Mouse (Mus musculus) splenic B cell, adult 2 months (primary cell): Measurements from ENCODE around the gene L1td1.
"Not testable (repeated sequence)": the region's sequence is repeated elsewhere in the genome, so short reads cannot be mapped to it uniquely, and the experiment has no call there.

Experiments used
- DNase-seq: peaks from one replicate; pipeline ENCODE4 v3.0.0-alpha.2; 2011; ENCODE audit warnings: low read depth, low spot score
- H3K27me3 ChIP-seq: 2 replicates; pipeline ENCODE4 v1.6.1; 2012; ENCODE audit warnings: mild to moderate bottlenecking, low read length, moderate library complexity, mixed read lengths; ENCODE audit not compliant: control insufficient read depth, poor library complexity, insufficient read depth, severe bottlenecking
- H3K36me3 ChIP-seq: 2 replicates; pipeline ENCODE4 v1.6.1; 2012; ENCODE audit warnings: mild to moderate bottlenecking, low read length, moderate library complexity, mixed read lengths; ENCODE audit not compliant: control insufficient read depth, poor library complexity, insufficient read depth, severe bottlenecking

L1td1 gene

GRCm38 (mm10) chr4:98722454-98722853 lies 4.1 kb upstream of the L1td1 start:
- DNase-seq: peak; percentile 66
- Histone ChIP-seq H3K36me3 (no peaks in the 10 kb centered on the region), H3K27me3 (peaks cover 2% of the 10 kb centered on the region)

- not testable (repeated sequence) for H3K27me3 ChIP-seq, H3K36me3 ChIP-seq, DNase-seq
Observed at GRCm38 (mm10) chr4:98724682-98725081, 1.9 kb upstream of the L1td1 start.

- no peak for DNase-seq
- peaks cover 2% of the 10 kb centered on the region for H3K27me3 ChIP-seq
- no peaks in the 10 kb centered on the region for H3K36me3 ChIP-seq
Observed at GRCm38 (mm10) chr4:98725439-98725838, 1.1 kb upstream of the L1td1 start.

GRCm38 (mm10) chr4:98727295-98727958 lies 893 bp downstream of the L1td1 start:
- Histone ChIP-seq H3K36me3 (no peaks in the 10 kb centered on the region), H3K27me3 (peaks cover 2% of the 10 kb centered on the region)
- no peak for DNase-seq

- DNase-seq: no peak
- Histone ChIP-seq H3K36me3 (no peaks in the 10 kb centered on the region), H3K27me3 (peaks cover 2% of the 10 kb centered on the region; the same call in 1 of the 2 replicates)
Observed at GRCm38 (mm10) chr4:98727959-98728347, 1.4 kb downstream of the L1td1 start.

- no peak for DNase-seq
- Histone ChIP-seq H3K36me3 (no peaks in the 10 kb centered on the region), H3K27me3 (peaks cover 2% of the 10 kb centered on the region; the same call in 1 of the 2 replicates)
Observed at GRCm38 (mm10) chr4:98728716-98729115, 2.2 kb downstream of the L1td1 start.

GRCm38 (mm10) chr4:98733660-98734059 lies 7.1 kb downstream of the L1td1 start:
- no peaks in the 10 kb centered on the region for H3K27me3 ChIP-seq
- no peak for DNase-seq

GRCm38 (mm10) chr4:98739753-98740152 lies 13.2 kb downstream of the L1td1 start:
- Histone ChIP-seq H3K36me3 (no peaks in the 10 kb centered on the region), H3K27me3 (no peaks in the 10 kb centered on the region)
- DNase-seq: no peak

More at GRCm38 (mm10) chr4:98733660-98734059, 7.1 kb downstream of the L1td1 start:
- no peaks in the 10 kb centered on the region for H3K36me3 ChIP-seq

- no peak for DNase-seq
- Histone ChIP-seq H3K36me3 (no peaks in the 10 kb centered on the region), H3K27me3 (no peaks in the 10 kb centered on the region)
Observed at GRCm38 (mm10) chr4:98743209-98743905, 16.8 kb downstream of the L1td1 start.

- Histone ChIP-seq H3K27me3 (no peaks in the 10 kb centered on the region), H3K36me3 (no peaks in the 10 kb centered on the region)
- no peak for DNase-seq
Observed at GRCm38 (mm10) chr4:98743906-98744210, 17.3 kb downstream of the L1td1 start.

- Histone ChIP-seq H3K36me3 (no peaks in the 10 kb centered on the region), H3K27me3 (no peaks in the 10 kb centered on the region)
- no peak for DNase-seq
Observed at GRCm38 (mm10) chr4:98754456-98754855, 27.9 kb downstream of the L1td1 start.

GRCm38 (mm10) chr4:98756141-98756540 lies 29.6 kb downstream of the L1td1 start:
- no peak for DNase-seq
- H3K27me3 ChIP-seq: no peaks in the 10 kb centered on the region
- H3K36me3 ChIP-seq: no peaks in the 10 kb centered on the region

GRCm38 (mm10) chr4:98758012-98758821 lies 31.7 kb downstream of the L1td1 start:
- DNase-seq: no peak
- Histone ChIP-seq H3K27me3 (no peaks in the 10 kb centered on the region), H3K36me3 (no peaks in the 10 kb centered on the region)

GRCm38 (mm10) chr4:98758872-98759518 lies 32.5 kb downstream of the L1td1 start:
- no peaks in the 10 kb centered on the region for H3K36me3 ChIP-seq
- H3K27me3 ChIP-seq: no peaks in the 10 kb centered on the region
- no peak for DNase-seq
